Mouse (Mus musculus): Measurements from ENCODE around the gene Iqgap1. TPM values are rescaled to one million over a fixed set of nuclear protein-coding genes. Genes with fewer than 3 reads are reported as not detected.

The Iqgap1 gene
- total and polyA plus RNA-seq, 2 experiments from 2014 or later = 12.3 to 20.6 TPM

- H3K27me3 ChIP-seq (ENCODE audit: insufficient read depth, low read length) = no peaks in the 10 kb centered on the region
Observed at GRCm38 (mm10) chr7:80857181-80857580, 31.4 kb upstream of the Iqgap1 start.

GRCm38 (mm10) chr7:80855316-80855715, 29.5 kb upstream of the Iqgap1 start:
- no peaks in the 10 kb centered on the region for H3K27me3 ChIP-seq (ENCODE audit: insufficient read depth, low read length)
- no peaks in the 10 kb centered on the region for H3K36me3 ChIP-seq (ENCODE audit: insufficient read depth, low read length)
- no peak overlapping the region for H3K27ac ChIP-seq (ENCODE audit: low read depth, low read length)
- DNase-seq (ENCODE audit: low spot score) (peak; percentile 53), ATAC-seq (ENCODE audit: low FRiP score) (no peak)
- no peak for TF ChIP-seq CTCF (IDR thresholded peaks at IDR 0.05)
- H3K4me2 ChIP-seq (ENCODE audit: low read depth, low read length, poor library complexity, severe bottlenecking) = no peak overlapping the region
- H3K9ac ChIP-seq (replicated peaks; ENCODE audit: low read length, poor library complexity, severe bottlenecking) = no peak overlapping the region
- H3K4me3 ChIP-seq (ENCODE audit: low read depth, low read length) = no peak overlapping the region
- no peaks in the 10 kb centered on the region for H3K9me3 ChIP-seq (ENCODE audit: low read length)
- H3K4me1 ChIP-seq (ENCODE audit: insufficient read depth, low read length) = no peaks in the 10 kb centered on the region

More at GRCm38 (mm10) chr7:80857181-80857580, 31.4 kb upstream of the Iqgap1 start:
- Histone ChIP-seq H3K9me3 (ENCODE audit: low read length) (no peaks in the 10 kb centered on the region), H3K4me2 (ENCODE audit: low read depth, low read length, poor library complexity, severe bottlenecking) (no peak overlapping the region), H3K4me3 (ENCODE audit: low read depth, low read length) (no peak overlapping the region), H3K36me3 (ENCODE audit: insufficient read depth, low read length) (no peaks in the 10 kb centered on the region), H3K4me1 (ENCODE audit: insufficient read depth, low read length) (no peaks in the 10 kb centered on the region), H3K27ac (ENCODE audit: low read depth, low read length) (no peak overlapping the region), H3K9ac (replicated peaks; ENCODE audit: low read length, poor library complexity, severe bottlenecking) (no peak overlapping the region)
- 21% methylated on average over 6 of the region's 6 CpGs for WGBS
- ATAC-seq (ENCODE audit: low FRiP score) (no peak), DNase-seq (ENCODE audit: low spot score) (peak; percentile 84)
- TF ChIP-seq CTCF (IDR thresholded peaks at IDR 0.05) = peak; percentile 83

GRCm38 (mm10) chr7:80853218-80853617, 27.4 kb upstream of the Iqgap1 start:
- H3K4me3 ChIP-seq (ENCODE audit: low read depth, low read length) = no peak overlapping the region
- no peak overlapping the region for H3K9ac ChIP-seq (replicated peaks; ENCODE audit: low read length, poor library complexity, severe bottlenecking)
- H3K4me2 ChIP-seq (ENCODE audit: low read depth, low read length, poor library complexity, severe bottlenecking) = no peak overlapping the region
- no peaks in the 10 kb centered on the region for H3K9me3 ChIP-seq (ENCODE audit: low read length)
- DNase-seq (ENCODE audit: low spot score) = no peak
- H3K27ac ChIP-seq (ENCODE audit: low read depth, low read length) = no peak overlapping the region
- H3K36me3 ChIP-seq (ENCODE audit: insufficient read depth, low read length) = no peaks in the 10 kb centered on the region
- H3K4me1 ChIP-seq (ENCODE audit: insufficient read depth, low read length) = no peaks in the 10 kb centered on the region
- H3K27me3 ChIP-seq (ENCODE audit: insufficient read depth, low read length) = no peaks in the 10 kb centered on the region
- TF ChIP-seq CTCF (IDR thresholded peaks at IDR 0.05) = 0 out of 2 replicates have a peak, but pooled peaks have one; percentile 19
- WGBS = 98% methylated on average over 3 of the region's 3 CpGs
- no peak for ATAC-seq (ENCODE audit: low FRiP score)

- H3K9me3 ChIP-seq (ENCODE audit: low read length) = no peaks in the 10 kb centered on the region
- DNase-seq (ENCODE audit: low spot score) = no peak
- no peaks in the 10 kb centered on the region for H3K36me3 ChIP-seq (ENCODE audit: insufficient read depth, low read length)
- no peak for TF ChIP-seq CTCF (IDR thresholded peaks at IDR 0.05)
- WGBS = 87% methylated on average over 5 of the region's 5 CpGs
- no peak overlapping the region for H3K9ac ChIP-seq (replicated peaks; ENCODE audit: low read length, poor library complexity, severe bottlenecking)
- H3K4me2 ChIP-seq (ENCODE audit: low read depth, low read length, poor library complexity, severe bottlenecking) = no peak overlapping the region
- H3K4me3 ChIP-seq (ENCODE audit: low read depth, low read length) = no peak overlapping the region
- H3K27me3 ChIP-seq (ENCODE audit: insufficient read depth, low read length) = no peaks in the 10 kb centered on the region
- no peak overlapping the region for H3K27ac ChIP-seq (ENCODE audit: low read depth, low read length)
- no peaks in the 10 kb centered on the region for H3K4me1 ChIP-seq (ENCODE audit: insufficient read depth, low read length)
- ATAC-seq (ENCODE audit: low FRiP score) = no peak
Observed at GRCm38 (mm10) chr7:80850520-80850919, 24.7 kb upstream of the Iqgap1 start.

GRCm38 (mm10) chr7:80849710-80850109, 23.9 kb upstream of the Iqgap1 start:
- WGBS = 26% methylated on average over 4 of the region's 4 CpGs
- Histone ChIP-seq H3K27ac (ENCODE audit: low read depth, low read length) (no peak overlapping the region), H3K4me2 (ENCODE audit: low read depth, low read length, poor library complexity, severe bottlenecking) (no peak overlapping the region), H3K4me3 (ENCODE audit: low read depth, low read length) (no peak overlapping the region), H3K27me3 (ENCODE audit: insufficient read depth, low read length) (no peaks in the 10 kb centered on the region), H3K4me1 (ENCODE audit: insufficient read depth, low read length) (no peaks in the 10 kb centered on the region), H3K9me3 (ENCODE audit: low read length) (no peaks in the 10 kb centered on the region), H3K36me3 (ENCODE audit: insufficient read depth, low read length) (no peaks in the 10 kb centered on the region), H3K9ac (replicated peaks; ENCODE audit: low read length, poor library complexity, severe bottlenecking) (no peak overlapping the region)
- ATAC-seq (ENCODE audit: low FRiP score) = no peak
- DNase-seq (ENCODE audit: low spot score) = peak; percentile 85
- TF ChIP-seq CTCF (IDR thresholded peaks at IDR 0.05) = peak; percentile 92

- DNase-seq (ENCODE audit: low spot score) = no peak
- Histone ChIP-seq H3K4me2 (ENCODE audit: low read depth, low read length, poor library complexity, severe bottlenecking) (no peak overlapping the region), H3K4me3 (ENCODE audit: low read depth, low read length) (no peak overlapping the region), H3K4me1 (ENCODE audit: insufficient read depth, low read length) (no peaks in the 10 kb centered on the region), H3K9ac (replicated peaks; ENCODE audit: low read length, poor library complexity, severe bottlenecking) (no peak overlapping the region), H3K27me3 (ENCODE audit: insufficient read depth, low read length) (no peaks in the 10 kb centered on the region), H3K36me3 (ENCODE audit: insufficient read depth, low read length) (no peaks in the 10 kb centered on the region), H3K27ac (ENCODE audit: low read depth, low read length) (no peak overlapping the region), H3K9me3 (ENCODE audit: low read length) (no peaks in the 10 kb centered on the region)
- WGBS = 92% methylated on average over 2 of the region's 2 CpGs
- TF ChIP-seq CTCF (IDR thresholded peaks at IDR 0.05) = no peak
- no peak for ATAC-seq (ENCODE audit: low FRiP score)
Observed at GRCm38 (mm10) chr7:80849267-80849666, 23.5 kb upstream of the Iqgap1 start.
